Mouse (Mus musculus): Measurements from ENCODE around the gene Lif.

DNA sequence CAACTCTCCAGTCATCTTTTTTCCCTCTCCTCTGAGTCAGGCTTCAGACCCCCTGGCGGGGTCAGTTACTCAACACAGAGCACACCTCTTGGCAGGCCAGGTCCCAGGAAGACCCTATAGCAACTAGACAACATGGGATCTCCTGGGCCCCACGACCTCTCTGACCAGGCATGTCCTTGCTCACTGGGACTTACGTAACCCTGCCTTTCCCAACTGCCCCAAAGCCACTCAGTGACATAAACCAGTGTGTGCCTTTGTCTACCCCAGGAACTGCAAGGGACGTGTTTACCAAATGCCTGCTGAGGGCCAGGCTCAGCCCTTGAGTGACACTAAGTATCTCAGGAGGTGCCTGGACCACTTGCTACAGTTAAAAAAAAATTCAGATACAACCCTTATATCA lies 27.5 kb upstream of the Lif start:
- TF ChIP-seq MEF2A (IDR thresholded peaks at IDR 0.05; ENCODE audit: extremely low read depth, insufficient replicate concordance, low read depth, low read length, poor library complexity, severe bottlenecking), result no peak
- TF ChIP-seq CTCF (IDR thresholded peaks at IDR 0.05 in 2 of 3, conservative IDR thresholded peaks at IDR 0.05 in 1 of 3; ENCODE audit: control insufficient read depth in 1 of 3, insufficient read depth in 1 of 3, low read depth in 2 of 3, low read length in 3 of 3, poor library complexity in 1 of 3, severe bottlenecking in 1 of 3), result no peak
- no peak for TF ChIP-seq ZC3H11A (IDR thresholded peaks at IDR 0.05; ENCODE audit: low read depth, low read length)

All from MEL (cell line).